Comparison of ENCODE assay signal across 16 mouse cellular contexts in the genomic region with DNA sequence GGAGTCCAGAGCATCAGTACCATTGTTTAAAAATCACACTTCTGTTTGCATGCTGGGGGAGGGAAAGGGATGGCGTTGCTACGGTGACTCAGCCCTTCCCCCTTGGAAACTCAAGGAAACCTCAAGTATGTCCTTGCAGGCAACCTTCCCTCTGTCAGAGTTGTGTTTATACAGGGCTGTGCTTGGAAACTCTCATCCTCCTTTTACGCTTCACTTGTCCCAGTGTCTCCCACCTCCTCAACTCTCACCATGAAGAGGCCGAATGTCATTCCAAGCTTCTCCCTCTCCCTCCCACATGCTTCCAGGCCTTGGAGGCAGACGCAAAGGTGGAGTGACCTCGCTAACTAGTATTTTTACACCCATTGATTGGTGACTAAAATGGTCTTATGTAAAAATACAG. TPM values are rescaled to one million over a fixed set of nuclear protein-coding genes. Genes with fewer than 3 reads are reported as not detected.
"Had no signal": no experiment of that assay in that cellular context is flagged by ENCODE, and none has a peak within 500 bp of the region (broad histone marks: within the 10 kb centered on the region; RNA-seq: fewer than 3 reads in every experiment).

No protein-coding gene starts in this region.

- H3K27ac ChIP-seq: intestine, embryonic 15.5 days; limb, embryonic 13.5 days; liver, embryonic 14.5 days; midbrain, embryonic 10.5 days; neural tube, embryonic 15.5 days; stomach, embryonic 15.5 days had no signal

- DNase-seq: kidney, adult 18-20 months; kidney, postnatal 25 days; left cerebral cortex, postnatal 4 days; lung, adult 18-20 months; lung, postnatal 36 days; midbrain, embryonic 14.5 days; thymus, adult 2 months; thymus, postnatal 25 days had no signal

- H3K27me3 ChIP-seq: intestine, embryonic 15.5 days; limb, embryonic 13.5 days; neural tube, embryonic 15.5 days; stomach, embryonic 15.5 days had no signal

- H3K9ac ChIP-seq: intestine, embryonic 15.5 days; limb, embryonic 13.5 days; liver, embryonic 14.5 days; neural tube, embryonic 15.5 days; stomach, embryonic 15.5 days had no signal

- H3K4me2 ChIP-seq: intestine, embryonic 15.5 days; limb, embryonic 13.5 days; neural tube, embryonic 15.5 days; stomach, embryonic 15.5 days had no signal

- H3K36me3 ChIP-seq: intestine, embryonic 15.5 days; limb, embryonic 13.5 days; midbrain, embryonic 10.5 days; neural tube, embryonic 15.5 days; stomach, embryonic 15.5 days had no signal

- ATAC-seq: intestine, embryonic 15.5 days had no signal

- H3K4me3 ChIP-seq: intestine, embryonic 15.5 days; limb, embryonic 13.5 days; midbrain, embryonic 10.5 days; myocyte; neural tube, embryonic 15.5 days; stomach, embryonic 15.5 days had no signal

- H3K9me3 ChIP-seq: intestine, embryonic 15.5 days; limb, embryonic 13.5 days; midbrain, embryonic 10.5 days; neural tube, embryonic 15.5 days; stomach, embryonic 15.5 days had no signal

- H3K4me1 ChIP-seq: intestine, embryonic 15.5 days; limb, embryonic 13.5 days; neural tube, embryonic 15.5 days; stomach, embryonic 15.5 days had no signal

RNA-seq across cellular contexts. Expression of gene Bdnf, which starts 47.6 kb away (rescaled TPM):
- total RNA-seq: megakaryocyte progenitor cell, adult 5-6 weeks had no signal
